ENCODE assay signal across 8 mouse cellular contexts in genomic region chr10:12878661-12879312, GRCm38 (mm10). TPM values are rescaled to one million over a fixed set of nuclear protein-coding genes. Genes with fewer than 3 reads are reported as not detected.
DNase-seq lines count a peak whose midpoint lies in the region; ATAC-seq lines count a peak whose summit lies in the region.

No protein-coding gene starts in this region.

- WGBS in forebrain, embryonic 15.5 days, result 6% methylated on average over 14 of the region's 14 CpGs
- WGBS in hindbrain, embryonic 12.5 days, result 1% methylated on average over 14 of the region's 14 CpGs
- 4% methylated on average over 14 of the region's 14 CpGs for WGBS in neural tube, embryonic 14.5 days

- no peaks in the 10 kb centered on the region for H3K9me3 ChIP-seq in forebrain, embryonic 15.5 days
- H3K9me3 ChIP-seq in hindbrain, embryonic 12.5 days (replicated peaks), result no peaks in the 10 kb centered on the region
- no peaks in the 10 kb centered on the region for H3K9me3 ChIP-seq in neural tube, embryonic 14.5 days (ENCODE audit: control insufficient read depth, low read length)

- no peak overlapping the region for H3K27ac ChIP-seq in forebrain, embryonic 15.5 days (replicated peaks)
- no peak overlapping the region for H3K27ac ChIP-seq in hindbrain, embryonic 12.5 days
- no peak overlapping the region for H3K27ac ChIP-seq in neural tube, embryonic 14.5 days (ENCODE audit: low read depth, low read length)

- H3K9ac ChIP-seq in forebrain, embryonic 15.5 days (replicated peaks), result no peak overlapping the region
- H3K9ac ChIP-seq in hindbrain, embryonic 12.5 days, result no peak overlapping the region
- H3K9ac ChIP-seq in neural tube, embryonic 14.5 days (replicated peaks; ENCODE audit: low read depth, low read length), result no peak overlapping the region

- peaks cover 4% of the 10 kb centered on the region; the same call in 1 of the 2 replicates for H3K4me1 ChIP-seq in forebrain, embryonic 15.5 days
- H3K4me1 ChIP-seq in hindbrain, embryonic 12.5 days, result peaks cover 2% of the 10 kb centered on the region; the same call in 1 of the 2 replicates
- 0 out of 2 replicates have a peak, but pooled peaks cover 3% of the 10 kb centered on the region for H3K4me1 ChIP-seq in neural tube, embryonic 14.5 days (ENCODE audit: control insufficient read depth, insufficient read depth, low read length)

- H3K36me3 ChIP-seq in forebrain, embryonic 15.5 days, result no peaks in the 10 kb centered on the region
- H3K36me3 ChIP-seq in hindbrain, embryonic 12.5 days, result no peaks in the 10 kb centered on the region
- no peaks in the 10 kb centered on the region for H3K36me3 ChIP-seq in neural tube, embryonic 14.5 days (ENCODE audit: control insufficient read depth, insufficient read depth, low read length)

- ATAC-seq in forebrain, embryonic 15.5 days (replicated peaks), result peak; percentile 61; the same call in 1 of the 2 replicates
- ATAC-seq in hindbrain, embryonic 12.5 days (ENCODE audit: low FRiP score), result peak; percentile 72
- ATAC-seq in neural tube, embryonic 14.5 days (ENCODE audit: low read depth), result 0 out of 2 replicates have a peak, but pooled peaks have one; percentile 38
- no peak for ATAC-seq in erythroid progenitor cell, adult 5-6 weeks (replicated peaks; ENCODE audit: low FRiP score, poor library complexity, severe bottlenecking)

- DNase-seq in ovary, postnatal 36 days (ENCODE audit: low spot score), result peak; percentile 6
- DNase-seq in ovary, postnatal 10 days (ENCODE audit: low spot score), result no peak
- no peak for DNase-seq in liver
- DNase-seq in layer of hippocampus, postnatal 14 days (ENCODE audit: low spot score in 2 of 2), result no peak

- H3K27me3 ChIP-seq in forebrain, embryonic 15.5 days, result no peaks in the 10 kb centered on the region
- H3K27me3 ChIP-seq in hindbrain, embryonic 12.5 days, result no peaks in the 10 kb centered on the region
- H3K27me3 ChIP-seq in neural tube, embryonic 14.5 days (ENCODE audit: control insufficient read depth, insufficient read depth, low read length), result no peaks in the 10 kb centered on the region

- H3K4me3 ChIP-seq in forebrain, embryonic 15.5 days, result no peak overlapping the region
- no peak overlapping the region for H3K4me3 ChIP-seq in hindbrain, embryonic 12.5 days
- no peak overlapping the region for H3K4me3 ChIP-seq in neural tube, embryonic 14.5 days (ENCODE audit: low read depth, low read length)

- no peak overlapping the region; the same call in 1 of the 2 replicates for H3K4me2 ChIP-seq in forebrain, embryonic 15.5 days (replicated peaks)
- peak overlapping the region; percentile 41 for H3K4me2 ChIP-seq in hindbrain, embryonic 12.5 days (replicated peaks)
- H3K4me2 ChIP-seq in neural tube, embryonic 14.5 days (ENCODE audit: low read depth, low read length), result no peak overlapping the region

RNA-seq across cellular contexts. Expression of gene Utrn, which starts 9.6 kb away (rescaled TPM):
- 17.8 and 18.4 TPM in 2 replicates for polyA plus RNA-seq in forebrain, embryonic 15.5 days (2015; fragmentation: Nextera tagmentation; extraction: Ambion mirVana)
- polyA plus RNA-seq in hindbrain, embryonic 12.5 days (2016; fragmentation: Nextera tagmentation; extraction: Ambion mirVana), result 52.0 and 56.0 TPM in 2 replicates
- 16.0 and 28.3 TPM in 2 replicates for polyA plus RNA-seq in neural tube, embryonic 14.5 days (2014; fragmentation: Nextera tagmentation; extraction: Ambion mirVana)
- total RNA-seq in layer of hippocampus, postnatal 14 days (2021), result 10 to 100 TPM; 35.6 to 40.3 TPM
- 8.3 and 23.5 TPM in 2 replicates for total RNA-seq in erythroid progenitor cell, adult 5-6 weeks (2015; ENCODE audit: low replicate concordance)
- total RNA-seq in erythroid progenitor cell, adult 5-6 weeks (2017; ENCODE audit: low replicate concordance), result 6.3 and 11.8 TPM in 2 replicates
